Mouse (Mus musculus) erythroblast, embryonic 14.5 days (primary cell): ENCODE data around the gene Ankdd1a. TPM values are rescaled to one million over a fixed set of nuclear protein-coding genes. Genes with fewer than 3 reads are reported as not detected.

Source experiments
- H3K27me3 ChIP-seq: 2 replicates; pipeline ENCODE4 v1.6.1; 2012; ENCODE audit warnings: inconsistent platforms; ENCODE audit not compliant: control insufficient read depth
- H3K36me3 ChIP-seq: 2 replicates; pipeline ENCODE4 v1.6.1; 2012; ENCODE audit warnings: mild to moderate bottlenecking, inconsistent platforms; ENCODE audit not compliant: control insufficient read depth
- H3K4me1 ChIP-seq: 2 replicates; pipeline ENCODE4 v1.6.1; 2012; ENCODE audit warnings: inconsistent platforms; ENCODE audit not compliant: control insufficient read depth
- H3K4me3 ChIP-seq: replicated peaks from 2 replicates; pipeline ENCODE3; 2012; ENCODE audit warnings: moderate library complexity, mild to moderate bottlenecking, inconsistent platforms
- H3K9me3 ChIP-seq: 2 replicates; pipeline ENCODE4 v1.6.1; 2012; ENCODE audit warnings: low read length, inconsistent platforms, mixed read lengths; ENCODE audit not compliant: control insufficient read depth
- GATA1 ChIP-seq: IDR thresholded peaks from 2 replicates; pipeline ENCODE4 v1.6.1; 2012; ENCODE audit warnings: low read length, inconsistent platforms, mixed read lengths
- TAL1 ChIP-seq: IDR thresholded peaks from 3 replicates; pipeline ENCODE4 v1.6.1; 2012; ENCODE audit warnings: low read length, inconsistent platforms, mixed read lengths
- polyA plus RNA-seq: library from polyadenylated mRNA; stranded (reverse); fragments of >175 nt; gene quantifications from 2 replicates; pipeline ENCODE4 v1.2.3, GENCODE M21; 2012

The Ankdd1a gene
- polyA plus RNA-seq, 1 experiment, result not detected

DNA sequence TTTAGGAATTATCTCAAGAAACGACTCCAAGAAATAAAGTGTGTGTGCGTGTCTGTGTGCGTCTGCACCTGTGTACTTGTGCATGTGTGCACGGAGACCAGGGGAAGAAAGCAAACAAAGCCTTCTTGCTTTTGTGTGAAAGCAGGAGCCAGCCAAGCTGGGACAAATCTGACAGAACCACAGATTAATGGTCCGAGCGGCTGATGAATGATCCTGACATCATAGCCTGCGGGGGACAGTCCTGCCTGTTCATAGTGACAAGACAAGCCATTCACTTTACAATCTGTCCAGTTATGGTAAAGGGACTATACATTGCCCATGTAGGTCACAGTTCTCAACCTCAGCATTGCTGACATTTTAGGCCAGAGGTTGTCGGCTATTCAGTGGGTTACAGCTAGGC, 28.3 kb upstream of the Ankdd1a start:
- no peaks in the 10 kb centered on the region for H3K9me3 ChIP-seq
- no peaks in the 10 kb centered on the region for H3K27me3 ChIP-seq
- H3K36me3 ChIP-seq, result peaks cover 37% of the 10 kb centered on the region
- peaks cover 78% of the 10 kb centered on the region for H3K4me1 ChIP-seq
- TF ChIP-seq GATA1, result no peak
- no peak for TF ChIP-seq TAL1
- H3K4me3 ChIP-seq, result no peak overlapping the region

DNA sequence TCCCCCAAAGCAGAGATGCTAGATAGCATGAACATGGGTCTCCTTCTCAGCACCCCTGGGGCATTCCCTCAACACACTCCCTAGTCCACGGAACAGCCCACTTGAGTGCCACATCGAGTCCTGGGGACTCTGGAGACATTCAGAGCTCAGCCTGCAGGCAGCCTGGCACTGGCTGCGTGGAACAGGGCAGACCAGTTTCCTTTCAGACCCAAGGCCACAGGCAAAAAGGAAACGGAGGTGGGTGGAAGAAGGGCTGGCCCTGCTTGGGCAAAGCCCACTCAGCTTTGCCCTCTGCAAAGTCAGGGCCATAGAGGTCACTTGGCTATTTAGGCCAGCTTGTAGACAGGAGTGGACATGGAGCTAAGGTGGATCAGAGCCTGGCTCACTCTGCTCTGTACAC, 27.9 kb upstream of the Ankdd1a start:
- Histone ChIP-seq H3K4me3 (no peak overlapping the region), H3K27me3 (no peaks in the 10 kb centered on the region), H3K4me1 (peaks cover 73% of the 10 kb centered on the region), H3K9me3 (no peaks in the 10 kb centered on the region), H3K36me3 (peaks cover 32% of the 10 kb centered on the region)
- TF ChIP-seq GATA1 (no peak), TAL1 (no peak)

DNA sequence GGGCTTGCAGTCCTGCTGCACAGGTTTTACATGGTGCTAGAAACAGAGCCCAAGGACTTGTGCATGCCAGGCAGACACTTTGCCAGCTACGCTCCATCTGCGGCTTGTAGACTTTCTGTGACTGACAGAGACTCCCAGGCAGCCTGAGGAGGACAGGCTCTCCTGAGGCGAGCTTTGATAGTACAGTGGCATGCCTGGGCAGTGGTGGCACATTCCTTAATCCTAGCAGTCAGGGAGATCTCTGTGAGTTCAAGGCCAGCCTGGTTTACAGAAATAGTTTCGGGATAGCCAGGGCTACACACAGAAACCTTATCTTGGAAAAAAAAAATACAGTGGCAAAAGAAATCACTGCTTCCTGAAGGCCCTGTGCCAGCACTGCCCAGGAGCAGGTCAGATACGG, 27.1 kb upstream of the Ankdd1a start:
- H3K36me3 ChIP-seq, result peaks cover 25% of the 10 kb centered on the region
- H3K9me3 ChIP-seq, result no peaks in the 10 kb centered on the region
- no peaks in the 10 kb centered on the region for H3K27me3 ChIP-seq
- H3K4me3 ChIP-seq, result no peak overlapping the region
- peaks cover 71% of the 10 kb centered on the region for H3K4me1 ChIP-seq
- TF ChIP-seq GATA1 (no peak), TAL1 (no peak)

DNA sequence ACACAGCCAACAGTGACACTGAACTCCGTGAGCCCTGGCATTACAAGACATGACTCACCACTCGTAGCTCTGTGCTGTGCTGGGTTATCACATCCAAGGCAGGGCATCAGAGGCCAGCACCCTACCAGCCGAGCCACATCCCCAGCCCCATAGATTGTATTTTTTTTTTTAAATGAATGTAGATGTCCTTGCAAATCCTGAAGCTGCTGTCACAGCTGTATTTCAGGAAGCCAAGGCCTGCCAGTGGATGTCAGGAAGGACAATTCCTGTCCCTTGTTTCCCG, 26.4 kb upstream of the Ankdd1a start:
- no peak for TF ChIP-seq TAL1
- no peak for TF ChIP-seq GATA1
- no peaks in the 10 kb centered on the region for H3K9me3 ChIP-seq
- H3K4me1 ChIP-seq, result peaks cover 71% of the 10 kb centered on the region
- H3K4me3 ChIP-seq, result no peak overlapping the region
- H3K27me3 ChIP-seq, result no peaks in the 10 kb centered on the region
- H3K36me3 ChIP-seq, result peaks cover 17% of the 10 kb centered on the region

DNA sequence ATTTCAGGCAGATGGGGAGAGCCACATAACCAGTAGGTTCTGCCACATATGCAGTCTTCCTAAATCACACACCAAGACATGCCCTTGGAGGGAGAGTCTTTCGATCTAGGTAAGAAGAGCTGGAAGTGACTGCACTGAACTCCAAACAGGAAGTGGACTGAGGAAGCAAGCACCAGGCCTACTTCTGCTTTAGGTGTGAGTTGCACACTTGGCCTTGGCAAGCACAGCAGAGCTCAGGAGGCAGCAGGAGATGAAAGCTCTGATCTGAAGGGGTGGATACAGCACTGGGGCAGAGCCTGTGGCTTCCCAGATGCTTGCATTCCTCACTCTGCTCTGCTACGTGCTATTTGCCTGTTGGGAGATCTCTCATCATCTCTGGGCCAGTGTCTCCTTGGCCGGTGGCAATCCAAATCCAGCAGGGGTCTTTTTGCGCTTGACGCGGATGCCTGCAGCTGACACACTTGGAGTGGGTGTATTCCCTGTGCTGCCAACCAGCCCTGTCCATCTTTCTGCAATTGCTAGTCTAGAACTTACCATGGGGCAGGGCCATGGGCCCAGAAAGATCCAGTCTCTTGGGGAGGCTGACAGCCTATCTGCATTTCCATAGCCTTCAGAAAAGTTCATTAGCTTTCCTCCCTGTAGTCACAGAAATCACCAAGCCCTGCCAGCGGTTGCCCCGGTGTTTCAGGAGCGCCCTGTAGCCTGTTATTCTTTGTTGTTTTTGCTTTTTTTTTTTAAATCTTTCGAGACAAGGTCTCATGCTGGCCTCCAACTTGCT, 25.8 kb upstream of the Ankdd1a start:
- H3K36me3 ChIP-seq, result peaks cover 12% of the 10 kb centered on the region
- no peaks in the 10 kb centered on the region for H3K9me3 ChIP-seq
- H3K4me1 ChIP-seq, result peaks cover 68% of the 10 kb centered on the region
- H3K27me3 ChIP-seq, result no peaks in the 10 kb centered on the region
- H3K4me3 ChIP-seq, result no peak overlapping the region
- no peak for TF ChIP-seq GATA1
- TF ChIP-seq TAL1, result no peak

DNA sequence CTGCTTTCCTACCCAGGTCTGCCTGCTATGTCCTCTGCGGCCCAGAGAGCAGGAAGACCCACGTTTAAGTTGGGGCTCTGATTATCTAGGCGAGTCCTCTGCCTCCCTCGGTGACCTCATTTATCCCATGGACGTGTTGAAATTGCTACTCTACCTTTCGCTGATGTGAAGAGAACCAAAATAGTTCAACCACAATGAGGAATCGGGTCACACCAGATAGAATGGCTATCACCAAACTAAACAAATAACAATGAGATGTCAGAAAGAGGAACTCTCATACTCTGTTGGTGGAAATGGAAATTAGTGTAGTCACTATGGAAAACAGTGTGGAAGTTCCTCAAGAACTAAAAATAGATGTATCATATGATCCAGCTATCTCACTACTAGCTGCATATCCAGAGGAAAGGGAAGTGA, 22.1 kb upstream of the Ankdd1a start:
- H3K9me3 ChIP-seq, result no peaks in the 10 kb centered on the region
- H3K36me3 ChIP-seq, result no peaks in the 10 kb centered on the region; the same call in 1 of the 2 replicates
- TF ChIP-seq TAL1, result no peak
- TF ChIP-seq GATA1, result no peak
- no peaks in the 10 kb centered on the region for H3K27me3 ChIP-seq
- peaks cover 54% of the 10 kb centered on the region for H3K4me1 ChIP-seq
- no peak overlapping the region for H3K4me3 ChIP-seq

DNA sequence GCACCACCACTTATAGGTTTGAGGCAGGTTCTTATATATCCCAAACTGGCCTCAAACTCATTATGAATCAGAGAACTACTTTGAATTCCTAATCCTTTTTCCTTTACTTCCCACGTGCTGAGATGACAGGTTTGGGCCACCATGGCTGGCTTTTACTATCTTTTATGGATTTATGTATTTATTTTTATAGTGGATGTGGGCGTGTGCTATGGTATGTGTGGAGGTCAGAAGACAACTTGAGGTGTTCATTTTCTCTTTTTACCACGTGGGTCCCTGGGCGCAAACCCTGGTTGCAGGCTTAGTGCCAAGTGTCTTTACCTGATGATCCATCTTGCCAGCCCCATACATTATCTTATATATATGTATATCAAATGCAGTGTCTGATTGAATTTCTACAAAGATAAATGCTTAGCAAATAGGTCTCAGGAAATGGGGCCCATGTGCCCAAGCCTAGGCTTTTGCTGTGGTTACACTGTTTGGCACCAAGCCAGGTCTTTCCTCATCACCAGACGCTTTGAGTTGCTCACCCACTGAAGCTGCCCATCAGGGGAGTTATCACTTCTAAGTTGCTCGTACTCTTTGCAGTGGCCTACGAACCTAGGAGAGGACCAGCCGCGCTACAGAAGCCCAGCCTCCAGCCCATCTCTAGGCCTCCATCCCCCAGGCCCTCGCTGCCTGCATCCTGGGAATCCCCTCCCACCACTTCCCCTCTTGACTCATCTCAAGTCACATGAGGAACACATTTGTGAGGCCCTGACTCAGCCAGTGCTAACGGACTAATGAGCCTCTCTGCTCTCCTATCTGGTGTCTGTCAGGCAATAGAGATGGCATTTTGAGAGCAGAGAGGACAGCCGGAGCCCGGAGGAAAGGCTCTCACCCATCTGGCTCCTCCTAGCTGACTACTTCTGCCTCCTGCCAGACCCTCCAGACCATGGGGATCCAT, 21.4 kb upstream of the Ankdd1a start:
- H3K4me3 ChIP-seq, result no peak overlapping the region
- no peaks in the 10 kb centered on the region for H3K27me3 ChIP-seq
- no peaks in the 10 kb centered on the region for H3K9me3 ChIP-seq
- peaks cover 51% of the 10 kb centered on the region for H3K4me1 ChIP-seq
- TF ChIP-seq GATA1 (no peak), TAL1 (no peak)
- H3K36me3 ChIP-seq, result no peaks in the 10 kb centered on the region

DNA sequence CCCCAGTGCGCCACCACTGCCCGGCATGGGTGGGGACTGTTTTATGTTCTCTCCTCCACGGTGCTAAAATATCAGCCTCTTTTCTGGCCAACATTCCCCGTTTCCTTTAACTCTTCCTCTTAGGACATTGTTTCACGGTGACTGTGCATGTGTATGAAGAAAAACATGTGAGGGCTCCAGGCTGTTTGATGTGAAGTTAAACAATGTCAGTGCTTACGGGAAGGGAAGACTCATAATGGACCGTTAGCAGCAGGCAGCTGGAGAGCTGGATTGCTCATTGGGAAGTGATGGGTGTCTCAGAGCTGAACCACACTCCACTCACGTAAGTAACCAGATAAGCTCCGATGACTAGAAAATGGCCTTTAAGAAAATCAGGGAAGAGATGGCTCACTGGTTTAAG, 19.7 kb upstream of the Ankdd1a start:
- Histone ChIP-seq H3K36me3 (no peaks in the 10 kb centered on the region), H3K4me3 (no peak overlapping the region), H3K4me1 (peaks cover 53% of the 10 kb centered on the region), H3K27me3 (no peaks in the 10 kb centered on the region), H3K9me3 (no peaks in the 10 kb centered on the region)
- TF ChIP-seq TAL1 (no peak), GATA1 (no peak)

DNA sequence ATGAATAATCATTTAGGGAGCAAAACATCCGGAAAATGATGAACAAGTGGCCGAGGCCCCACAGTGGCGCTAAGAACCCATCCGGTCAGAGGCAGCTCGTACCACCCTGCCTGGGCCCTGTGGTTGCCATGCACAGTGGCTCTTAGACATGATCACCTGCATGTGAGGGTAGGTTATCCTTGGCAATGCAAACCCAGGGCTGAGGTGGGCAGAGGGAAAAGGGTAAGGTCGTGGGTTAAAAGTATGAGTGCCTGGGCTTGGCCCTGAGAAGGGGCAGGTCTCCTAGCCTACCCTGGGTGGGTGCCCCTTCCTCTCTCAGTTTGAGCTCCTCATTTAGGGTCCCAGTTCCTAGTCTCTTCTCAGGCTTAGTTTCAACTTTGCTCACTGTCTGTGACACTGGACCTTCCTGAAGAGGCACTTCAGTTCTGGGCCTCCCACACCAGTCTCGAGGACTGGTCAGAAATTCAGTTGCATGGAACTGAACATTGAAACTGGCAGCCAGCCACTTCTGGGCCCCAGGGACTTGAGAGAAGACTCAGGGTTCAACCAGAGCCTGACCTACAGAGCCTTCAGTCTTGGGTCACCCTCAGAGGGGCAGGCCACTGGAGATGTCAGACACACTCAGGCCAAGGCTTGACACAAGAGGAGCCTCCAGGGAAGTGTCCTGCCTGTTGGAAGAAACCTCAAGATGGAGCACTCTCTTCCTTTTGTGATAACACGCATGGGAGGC, 18.1 kb upstream of the Ankdd1a start:
- no peak overlapping the region for H3K4me3 ChIP-seq
- TF ChIP-seq GATA1, result no peak
- no peak for TF ChIP-seq TAL1
- H3K4me1 ChIP-seq, result peaks cover 68% of the 10 kb centered on the region

More for the DNA sequence above, 18.1 kb upstream of the Ankdd1a start:
- Histone ChIP-seq H3K9me3 (no peaks in the 10 kb centered on the region), H3K36me3 (no peaks in the 10 kb centered on the region), H3K27me3 (no peaks in the 10 kb centered on the region)
